Mouse (Mus musculus) kidney, adult 2 months (tissue): ENCODE results near the gene Carmil1. TPM values are rescaled to one million over a fixed set of nuclear protein-coding genes. Genes with fewer than 3 reads are reported as not detected.

Experiments used
- DNase-seq: peaks from one replicate; pipeline ENCODE4 v3.0.0; 2021
- H3K27ac ChIP-seq: fragments of 200-500 bp; 2 replicates; pipeline ENCODE4 v1.5.1; 2012; ENCODE audit warnings: low read depth, low read length, control low read depth, inconsistent platforms; ENCODE audit not compliant: insufficient read depth
- H3K27me3 ChIP-seq: fragments of 200-500 bp; replicated peaks from 2 replicates; pipeline ENCODE4 v1.6.1; 2012; ENCODE audit warnings: mild to moderate bottlenecking, moderate library complexity, low read length, inconsistent platforms; ENCODE audit not compliant: control insufficient read depth, insufficient read depth
- H3K36me3 ChIP-seq: fragments of 200-500 bp; 2 replicates; pipeline ENCODE4 v1.6.1; 2012; ENCODE audit warnings: mild to moderate bottlenecking, moderate library complexity, low read length, inconsistent platforms; ENCODE audit not compliant: control insufficient read depth, insufficient read depth
- H3K4me1 ChIP-seq: fragments of 200-500 bp; 2 replicates; pipeline ENCODE4 v1.6.1; 2011; ENCODE audit warnings: low read length; ENCODE audit not compliant: control insufficient read depth, insufficient read depth
- H3K4me3 ChIP-seq: fragments of 200-500 bp; 2 replicates; pipeline ENCODE4 v1.5.1; 2011; ENCODE audit warnings: mild to moderate bottlenecking, low read depth, low read length, control low read depth; ENCODE audit not compliant: insufficient read depth
- CTCF ChIP-seq: fragments of 200-500 bp; conservative IDR thresholded peaks from 2 replicates; pipeline ENCODE4 v1.5.1; 2011; ENCODE audit warnings: low read depth, mild to moderate bottlenecking, control low read depth, low read length, moderate library complexity, mixed read lengths; ENCODE audit not compliant: insufficient read depth, insufficient read length
- POLR2A ChIP-seq: fragments of 200-500 bp; IDR thresholded peaks from one replicate; pipeline ENCODE4 v1.6.1; 2011; ENCODE audit warnings: low read depth, low read length, control low read depth
- WGBS: fragments of 180-500 bp; shearing (Covaris S2); methylation state at CpG from one replicate; pipeline ENCODE4 v1.1.7; 2018; 5-methylcytosine and 5-hydroxymethylcytosine counted together
- polyA plus RNA-seq: library from polyadenylated mRNA; depleted of rRNA; stranded (reverse); fragments of >200 nt; gene quantifications from 2 replicates; pipeline ENCODE4 v1.2.3, GENCODE M21; 2012

Carmil1 gene
- polyA plus RNA-seq, 1 experiment = 7.7 TPM

- no peak for DNase-seq
- no peaks in the 10 kb centered on the region for H3K27me3 ChIP-seq
- no peaks in the 10 kb centered on the region; the same call in 1 of the 2 replicates for H3K36me3 ChIP-seq
- H3K4me3 ChIP-seq = no peak overlapping the region
- H3K4me1 ChIP-seq = no peaks in the 10 kb centered on the region
- no peak overlapping the region for H3K27ac ChIP-seq
- 83% methylated on average over 4 of the region's 4 CpGs for WGBS
- TF ChIP-seq CTCF (no peak), POLR2A (no peak)
Measured at GRCm38 (mm10) chr13:24159972-24160371, 120.6 kb downstream of the Carmil1 start.

GRCm38 (mm10) chr13:24159190-24159965 lies 121.2 kb downstream of the Carmil1 start:
- no peak for DNase-seq
- H3K4me1 ChIP-seq = no peaks in the 10 kb centered on the region
- no peak overlapping the region for H3K4me3 ChIP-seq
- no peaks in the 10 kb centered on the region; the same call in 1 of the 2 replicates for H3K36me3 ChIP-seq
- no peaks in the 10 kb centered on the region for H3K27me3 ChIP-seq
- 82% methylated on average over 8 of the region's 8 CpGs for WGBS
- no peak overlapping the region for H3K27ac ChIP-seq
- TF ChIP-seq CTCF (no peak), POLR2A (no peak)

- Histone ChIP-seq H3K4me1 (no peaks in the 10 kb centered on the region), H3K36me3 (no peaks in the 10 kb centered on the region; the same call in 1 of the 2 replicates), H3K27ac (no peak overlapping the region), H3K27me3 (no peaks in the 10 kb centered on the region), H3K4me3 (no peak overlapping the region)
- DNase-seq = no peak
- TF ChIP-seq POLR2A = no peak
- TF ChIP-seq CTCF = no peak
- 96% methylated on average over 10 of the region's 10 CpGs for WGBS
Measured at GRCm38 (mm10) chr13:24157560-24158011, 123.0 kb downstream of the Carmil1 start.

- WGBS = 63% methylated on average over 6 of the region's 6 CpGs
- DNase-seq = no peak
- H3K4me3 ChIP-seq = no peak overlapping the region
- H3K4me1 ChIP-seq = no peaks in the 10 kb centered on the region
- no peak for TF ChIP-seq CTCF
- TF ChIP-seq POLR2A = no peak
- no peaks in the 10 kb centered on the region for H3K36me3 ChIP-seq
- H3K27ac ChIP-seq = no peak overlapping the region
- H3K27me3 ChIP-seq = no peaks in the 10 kb centered on the region
Measured at GRCm38 (mm10) chr13:24155190-24155589, 125.4 kb downstream of the Carmil1 start.

- Histone ChIP-seq H3K27me3 (no peaks in the 10 kb centered on the region), H3K36me3 (no peaks in the 10 kb centered on the region), H3K4me3 (no peak overlapping the region), H3K4me1 (no peaks in the 10 kb centered on the region), H3K27ac (no peak overlapping the region)
- no peak for DNase-seq
- 65% methylated on average over 10 of the region's 10 CpGs for WGBS
- TF ChIP-seq CTCF (no peak), POLR2A (no peak)
Measured at GRCm38 (mm10) chr13:24154281-24155061, 126.1 kb downstream of the Carmil1 start.

GRCm38 (mm10) chr13:24152610-24153009 lies 128.0 kb downstream of the Carmil1 start:
- Histone ChIP-seq H3K36me3 (no peaks in the 10 kb centered on the region; the same call in 1 of the 2 replicates), H3K27me3 (no peaks in the 10 kb centered on the region), H3K4me1 (no peaks in the 10 kb centered on the region), H3K4me3 (no peak overlapping the region), H3K27ac (no peak overlapping the region)
- DNase-seq = no peak
- TF ChIP-seq POLR2A (no peak), CTCF (no peak)
- WGBS = 83% methylated on average over 7 of the region's 7 CpGs

GRCm38 (mm10) chr13:24151335-24151734 lies 129.3 kb downstream of the Carmil1 start:
- no peaks in the 10 kb centered on the region; the same call in 1 of the 2 replicates for H3K36me3 ChIP-seq
- DNase-seq = no peak
- no peaks in the 10 kb centered on the region for H3K4me1 ChIP-seq
- no peak for TF ChIP-seq CTCF
- TF ChIP-seq POLR2A = no peak
- no peaks in the 10 kb centered on the region for H3K27me3 ChIP-seq
- H3K4me3 ChIP-seq = no peak overlapping the region
- no peak overlapping the region for H3K27ac ChIP-seq
- WGBS = 72% methylated on average over 6 of the region's 6 CpGs
